Mouse (Mus musculus): ENCODE data around the gene Asb3. TPM values are rescaled to one million over a fixed set of nuclear protein-coding genes. Genes with fewer than 3 reads are reported as not detected.

The Asb3 gene
- polyA plus RNA-seq (2015; fragmentation: Nextera tagmentation; extraction: Ambion mirVana) = 17.9 and 19.8 TPM in 2 replicates

GRCm38 (mm10) chr11:30885171-30885871 is at the start of gene Asb3, which contains the start of gene Gpr75:
TSS of gene Asb3 (plus strand) at chr11:30885416.
TSS of gene Gpr75 (plus strand) at chr11:30885358.

GRCm38 (mm10) chr11:30954279-30954725 is 69.1 kb downstream of the Asb3 start, which contains the start of gene Erlec1:
TSS of gene Erlec1 (minus strand) at chr11:30954335.

GRCm38 (mm10) chr11:30985877-30986624 is 100.8 kb downstream of the Asb3 start, which contains the start of gene Chac2:
TSS of gene Chac2 (minus strand) at chr11:30986350.

Other genes starting within 250 kb of the Asb3 start
- gene Acyp2, start 235.8 kb upstream of the Asb3 start, polyA plus RNA-seq (2015; fragmentation: Nextera tagmentation; extraction: Ambion mirVana) = 28.5 and 35.3 TPM in 2 replicates
- 11.0 and 12.7 TPM in 2 replicates for gene Psme4, start 113.7 kb upstream of the Asb3 start, polyA plus RNA-seq (2015; fragmentation: Nextera tagmentation; extraction: Ambion mirVana)
- 0.05 TPM in 1 of 2 replicates, not detected in the other for gene Gpr75, start 58 bp upstream of the Asb3 start, polyA plus RNA-seq (2015; fragmentation: Nextera tagmentation; extraction: Ambion mirVana)
- gene Erlec1, start 68.9 kb downstream of the Asb3 start, polyA plus RNA-seq (2015; fragmentation: Nextera tagmentation; extraction: Ambion mirVana) = 9.1 and 10.5 TPM in 2 replicates
- 9.0 and 11.2 TPM in 2 replicates for gene Chac2, start 100.9 kb downstream of the Asb3 start, polyA plus RNA-seq (2015; fragmentation: Nextera tagmentation; extraction: Ambion mirVana)

Data from urinary bladder, postnatal 0 days (tissue).